Mouse (Mus musculus): ENCODE measurements around the gene Rpp25l.
"Not testable (repeated sequence)": the region's sequence is repeated elsewhere in the genome, so short reads cannot be mapped to it uniquely, and the experiment has no call there.

Rpp25l gene

DNA sequence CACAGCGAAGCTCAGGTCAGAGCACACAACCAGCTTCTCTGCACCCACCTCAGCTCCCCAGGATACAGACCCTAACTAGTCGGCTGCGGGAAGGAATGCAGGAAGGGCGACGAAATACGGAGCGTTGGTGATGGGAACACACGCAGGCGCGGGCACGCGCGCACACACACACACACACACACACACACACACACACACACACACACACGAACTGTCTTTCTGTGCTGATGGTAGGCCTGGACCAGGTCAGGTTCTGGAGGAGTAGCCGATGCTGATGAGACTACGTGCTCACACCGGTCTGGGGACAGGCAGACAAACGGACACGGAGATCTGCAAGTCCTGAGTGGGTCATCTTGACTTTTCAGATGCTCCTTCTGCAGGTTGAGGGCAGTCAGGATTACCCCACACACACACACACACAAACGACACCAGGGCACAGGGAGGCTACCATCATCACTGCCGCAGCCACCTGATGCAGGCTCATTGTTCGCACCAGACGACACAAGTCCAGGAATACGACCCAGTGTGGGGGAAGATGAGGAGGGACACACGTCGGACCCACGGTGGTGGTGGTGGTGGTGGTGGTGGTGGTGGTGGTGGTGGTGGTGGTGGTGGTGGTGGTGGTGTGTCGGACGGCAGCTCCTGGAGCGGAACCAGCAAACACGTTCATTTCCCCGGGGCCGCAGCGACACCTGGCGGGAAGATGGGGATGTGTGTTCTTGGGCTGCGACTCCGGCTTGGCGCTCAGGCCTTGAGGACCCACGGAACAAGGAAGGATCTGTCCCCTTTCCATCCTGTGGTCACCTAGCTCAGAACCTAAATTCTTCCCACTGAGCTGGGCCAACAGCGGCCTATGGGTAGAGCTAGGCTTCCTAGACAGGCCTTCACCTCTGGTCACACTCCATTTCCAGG is 16.1 kb downstream of the Rpp25l start, which contains the start of gene Cntfr:
Cntfr (minus strand) TSS at position 160 of the 912 bp plus-strand sequence.
- DNase-seq (ENCODE audit: low read depth, low spot score), result peak; percentile 68

DNA sequence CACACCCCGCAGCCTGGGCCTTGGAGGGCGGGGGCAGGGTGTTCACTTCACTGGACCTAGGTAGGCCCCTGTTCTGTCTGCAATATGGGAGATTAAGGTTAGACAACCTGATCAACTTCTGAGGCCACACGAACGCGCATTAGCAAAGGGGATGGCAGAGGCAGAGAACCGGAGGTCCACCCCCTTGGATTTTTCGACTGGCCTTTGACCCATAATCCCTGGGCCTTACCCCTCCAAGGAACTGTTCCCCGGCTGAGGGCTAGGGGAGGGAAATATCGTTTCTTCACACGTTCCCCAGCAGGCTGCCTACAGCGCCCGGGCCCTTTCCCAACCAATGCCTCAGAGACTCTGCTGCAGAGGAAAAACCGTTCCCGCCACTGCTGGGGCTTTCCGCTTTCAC is 16.9 kb downstream of the Rpp25l start:
- DNase-seq (ENCODE audit: low read depth, low spot score), result not testable (repeated sequence)

DNA sequence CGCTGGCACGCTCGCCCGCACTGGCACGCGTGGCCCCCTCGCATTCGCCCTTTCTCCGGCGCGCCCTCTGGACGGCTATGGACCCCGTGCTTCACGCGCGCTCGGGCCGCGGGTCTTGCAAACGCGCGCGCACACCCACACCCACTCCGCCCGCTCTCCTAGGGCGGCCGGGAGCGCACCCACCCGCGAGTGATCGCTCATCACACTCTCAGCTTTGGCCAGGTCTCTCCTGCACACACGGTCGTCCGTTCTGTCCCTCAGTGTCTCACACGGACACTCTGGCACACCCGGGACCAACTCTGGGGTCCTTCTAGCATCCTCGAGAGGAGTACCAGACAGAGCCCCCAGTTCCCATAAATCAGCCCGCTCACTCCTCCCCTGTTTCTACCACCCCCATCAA is 17.5 kb downstream of the Rpp25l start:
- not testable (repeated sequence) for DNase-seq (ENCODE audit: low read depth, low spot score)

DNA sequence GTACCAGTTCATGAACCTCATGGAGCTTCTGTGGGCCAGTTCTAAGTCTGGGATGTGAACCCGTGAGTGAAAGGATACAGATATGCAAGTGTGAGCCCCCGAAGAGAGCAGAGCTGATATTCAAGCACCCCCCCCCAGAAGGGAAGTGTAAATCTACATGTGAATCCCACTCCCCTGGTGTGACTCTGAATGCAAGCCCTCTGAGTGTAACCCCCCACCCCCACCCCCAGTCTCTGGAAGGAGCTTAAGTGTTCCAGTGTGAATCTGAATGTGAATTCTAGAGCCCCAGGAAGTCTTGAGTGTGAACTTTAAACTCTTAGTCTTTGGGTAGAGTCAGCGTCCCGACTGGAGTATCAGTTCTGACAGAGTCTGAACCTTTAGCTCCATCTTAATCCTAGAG is 19.8 kb downstream of the Rpp25l start:
- peak; percentile 64 for DNase-seq (ENCODE audit: low read depth, low spot score)

DNA sequence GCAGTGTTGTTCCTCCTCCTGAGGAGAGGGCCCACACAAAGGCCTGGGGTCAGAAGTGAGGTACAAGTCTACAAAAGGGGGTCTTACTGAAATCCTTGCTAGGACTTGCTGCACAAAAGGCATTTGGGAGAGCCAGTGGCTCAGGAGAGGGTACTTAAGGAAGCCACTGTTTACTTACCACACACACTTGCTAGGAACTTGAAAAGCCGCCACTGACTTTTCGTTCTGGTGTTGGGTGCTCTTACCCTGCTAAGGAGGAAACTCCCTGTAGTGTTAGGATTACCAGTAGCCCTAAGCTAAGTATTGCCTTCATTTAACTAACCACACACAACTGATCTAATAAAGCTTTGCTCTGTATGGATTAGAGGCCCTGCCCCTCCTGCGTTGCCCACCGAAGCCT is 23.3 kb downstream of the Rpp25l start:
- not testable (repeated sequence) for DNase-seq (ENCODE audit: low read depth, low spot score)

DNA sequence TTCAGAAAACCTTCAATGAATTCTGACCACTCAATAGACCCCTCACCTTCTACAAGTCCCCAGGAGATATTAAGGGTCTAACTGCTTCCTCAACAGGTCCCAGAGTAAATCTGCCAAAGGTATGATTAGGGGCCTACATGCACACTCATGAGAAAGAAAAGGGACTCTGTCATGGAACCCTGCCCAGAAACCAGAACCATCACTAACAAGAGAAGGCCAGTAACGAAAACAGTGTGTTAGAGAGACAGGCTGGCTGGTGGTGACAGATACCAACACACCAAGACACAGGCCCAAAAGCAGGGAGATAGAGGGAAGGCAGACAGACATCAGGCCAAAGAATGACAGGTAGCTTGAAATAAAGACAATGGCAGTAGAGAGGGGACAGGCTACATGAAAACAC is 24.8 kb downstream of the Rpp25l start:
- not testable (repeated sequence) for DNase-seq (ENCODE audit: low read depth, low spot score)

DNA sequence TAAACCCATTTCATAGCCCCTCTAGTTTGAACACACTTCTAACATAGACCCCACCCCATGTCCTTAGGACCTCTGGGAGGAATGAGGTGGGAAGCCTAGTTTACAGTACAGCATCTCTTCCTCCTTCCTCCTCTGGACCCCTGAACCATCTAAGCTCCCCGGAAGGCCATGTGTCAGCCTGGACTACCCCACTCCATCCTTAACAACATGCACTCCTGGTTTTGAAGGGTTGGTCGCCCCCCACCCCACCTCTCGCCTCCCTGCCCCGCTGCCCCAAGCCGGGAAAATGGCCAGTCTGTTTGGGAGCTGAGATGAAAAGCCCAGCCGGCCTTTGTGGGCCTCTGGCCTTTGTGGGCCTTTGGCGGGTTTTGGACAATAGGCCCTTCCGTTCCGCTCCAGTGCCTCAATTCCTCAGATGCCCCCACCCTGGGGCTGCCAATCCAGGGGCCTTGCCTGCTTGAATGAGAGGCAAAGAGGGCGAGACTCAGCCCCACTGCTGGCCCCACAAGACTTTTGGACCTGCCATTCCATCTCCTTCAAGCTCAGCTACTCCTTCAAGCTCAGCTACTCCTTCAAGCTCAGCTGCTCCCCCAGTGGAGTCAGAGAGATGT is 27.3 kb downstream of the Rpp25l start:
- DNase-seq (ENCODE audit: low read depth, low spot score), result not testable (repeated sequence)

DNA sequence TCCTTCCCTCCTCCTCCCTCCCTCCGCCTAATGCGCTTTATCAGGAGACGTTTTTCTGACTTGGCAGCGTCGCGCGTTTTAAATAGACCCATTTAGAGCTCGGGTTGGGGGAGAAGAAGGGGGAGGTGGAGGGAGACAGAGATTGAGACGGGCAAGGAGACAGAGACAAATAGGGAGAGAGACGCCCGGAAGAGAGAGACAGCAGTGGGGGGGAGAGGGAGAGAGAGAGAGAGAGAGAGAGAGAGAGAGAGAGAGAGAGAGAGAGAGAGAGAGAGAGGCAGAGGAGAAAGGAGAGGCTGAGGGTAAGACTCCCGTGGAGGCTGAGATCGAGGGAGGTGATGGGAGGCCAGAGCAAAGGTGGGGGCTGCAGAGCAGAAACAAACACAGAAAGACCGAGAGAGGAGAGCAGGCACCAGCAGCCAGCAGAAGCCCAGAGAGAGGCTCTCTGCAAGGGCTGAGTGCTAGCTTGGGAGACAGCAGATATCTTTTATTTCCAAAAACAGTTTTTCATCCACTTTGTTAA is 28.3 kb downstream of the Rpp25l start:
- DNase-seq (ENCODE audit: low read depth, low spot score), result not testable (repeated sequence)

DNA sequence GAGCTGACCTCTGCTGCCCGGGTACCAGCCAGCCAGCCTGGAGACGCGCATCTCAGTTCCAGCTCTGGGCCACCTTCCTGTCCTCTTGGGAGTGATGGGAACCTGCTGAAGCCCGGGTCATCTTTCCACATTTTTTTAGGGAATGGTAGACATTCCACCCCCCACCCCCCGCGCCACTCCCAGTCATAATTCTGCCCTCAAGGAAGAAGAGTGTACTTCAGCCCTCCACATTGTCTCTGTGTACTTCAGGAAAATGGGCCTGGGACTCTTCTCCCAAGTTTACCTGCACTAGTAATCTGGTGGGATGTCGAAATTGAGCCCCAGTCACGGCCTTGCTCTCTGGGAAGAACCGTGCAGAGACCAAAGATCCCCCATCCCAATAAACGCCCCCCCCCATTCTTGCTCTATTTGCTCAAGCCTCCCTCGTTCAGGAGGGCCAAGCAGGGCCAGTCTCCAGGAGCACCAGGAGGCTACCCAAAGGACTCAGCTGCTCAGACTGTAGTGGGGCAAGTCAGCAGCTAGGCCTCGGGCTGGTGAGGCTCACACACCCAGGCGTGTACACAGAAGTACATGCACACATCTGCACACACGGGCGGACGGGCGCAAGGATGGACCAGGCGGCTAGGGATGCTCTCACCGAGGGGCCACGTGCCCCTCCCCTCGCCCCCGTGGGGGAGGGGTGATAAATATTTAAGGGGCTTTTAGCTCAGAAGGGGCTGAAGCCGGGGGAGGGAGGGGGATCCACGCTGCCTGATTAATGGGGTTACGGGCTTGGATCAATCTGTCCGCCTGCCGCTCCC is 29.0 kb downstream of the Rpp25l start:
- DNase-seq (ENCODE audit: low read depth, low spot score), result not testable (repeated sequence)

DNA sequence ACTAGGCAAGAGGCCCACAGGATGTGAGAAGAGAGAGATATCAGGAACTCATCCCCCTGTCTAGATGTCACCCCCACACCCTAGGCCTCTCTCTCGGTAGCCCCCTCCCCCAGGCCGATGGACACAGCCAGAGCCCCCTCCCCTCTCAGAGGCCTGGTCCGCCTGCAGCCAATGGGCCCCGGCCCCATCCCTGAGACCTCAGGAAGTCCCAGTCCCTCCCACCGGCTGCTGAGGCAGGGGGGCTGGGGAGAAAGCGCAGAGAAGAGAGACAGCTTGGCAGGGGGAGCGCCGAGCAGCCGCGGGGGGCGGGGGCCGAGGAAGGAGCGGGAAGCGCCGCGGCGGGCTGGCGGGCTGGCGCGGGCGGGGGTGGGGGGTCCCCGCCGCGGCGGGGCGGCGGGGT is 30.0 kb downstream of the Rpp25l start:
- DNase-seq (ENCODE audit: low read depth, low spot score), result not testable (repeated sequence)

DNA sequence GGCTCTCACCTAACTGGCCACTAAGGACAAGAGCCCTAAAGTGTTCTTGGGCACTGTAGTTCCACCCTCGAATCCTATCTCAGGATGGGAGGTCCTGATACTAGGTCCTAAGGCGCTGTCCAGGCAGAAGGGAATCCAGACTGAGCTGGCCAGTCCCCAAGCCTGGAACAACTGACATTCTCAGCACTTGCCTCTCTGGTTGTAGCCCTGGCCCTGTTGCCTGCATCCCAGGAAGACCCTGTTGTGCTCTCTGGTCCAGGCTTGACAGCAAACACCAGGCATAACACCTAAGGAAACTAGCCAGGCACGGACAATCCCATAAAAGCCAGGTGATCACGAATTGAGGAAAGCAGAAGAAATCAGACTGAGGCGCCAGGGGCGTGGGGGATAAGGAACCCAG is 30.5 kb downstream of the Rpp25l start:
- DNase-seq (ENCODE audit: low read depth, low spot score), result no peak

DNA sequence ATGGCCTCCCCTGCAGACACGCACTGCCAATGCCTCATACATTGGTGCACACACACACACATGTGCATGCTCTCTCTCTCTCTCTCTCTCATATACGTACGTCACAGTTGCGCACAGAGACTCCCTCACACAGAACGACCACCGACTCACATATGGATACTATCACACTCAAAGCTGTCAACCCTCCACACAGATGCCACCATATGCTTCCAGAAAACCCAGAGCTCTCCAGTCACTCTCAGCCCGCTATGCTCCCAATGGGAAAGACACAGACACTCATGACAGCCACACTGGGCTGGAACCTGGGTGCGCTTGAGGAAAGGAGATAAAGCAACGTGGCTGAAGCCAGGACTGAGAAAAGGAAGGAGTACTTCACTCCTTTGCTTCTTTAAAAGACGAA is 31.4 kb downstream of the Rpp25l start:
- DNase-seq (ENCODE audit: low read depth, low spot score), result no peak

DNA sequence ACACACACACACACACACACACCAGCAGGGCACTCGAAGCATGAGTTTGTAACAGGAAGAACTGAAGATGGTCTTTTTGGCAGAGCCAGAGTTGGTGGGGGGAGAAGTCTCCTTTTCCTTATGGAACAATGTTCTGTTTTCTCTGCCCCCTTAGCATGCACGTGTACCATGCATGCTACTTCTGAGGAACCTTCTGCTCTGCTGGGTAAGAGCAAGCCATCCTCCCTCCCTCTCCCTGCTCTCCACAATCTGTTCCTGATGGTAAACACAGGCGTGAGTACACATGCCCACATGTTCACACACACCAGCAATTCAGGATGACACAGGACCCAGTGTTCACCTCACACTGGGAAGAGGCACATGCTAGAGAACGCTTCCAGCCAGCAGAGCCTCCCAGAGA is 32.2 kb downstream of the Rpp25l start:
- DNase-seq (ENCODE audit: low read depth, low spot score), result no peak

DNA sequence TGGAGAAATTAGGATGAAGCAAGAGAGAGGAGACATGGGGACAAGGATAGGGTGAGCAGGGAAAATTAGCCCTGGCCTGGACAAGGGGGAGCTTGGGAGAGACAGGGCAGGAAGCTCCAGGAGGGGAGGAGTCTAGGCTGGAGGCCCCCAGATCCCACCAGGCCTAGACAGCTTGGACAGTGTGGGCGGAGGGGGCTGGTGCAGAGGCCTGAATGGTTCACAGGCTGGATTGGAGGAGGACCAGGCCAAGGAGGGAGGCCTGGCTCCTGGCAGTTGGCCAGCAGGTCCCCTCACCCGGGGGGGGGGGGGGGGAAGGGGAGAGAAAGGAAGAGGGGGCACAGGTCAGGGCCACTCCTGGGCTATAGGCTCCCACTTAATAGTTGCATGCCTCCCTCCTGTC is 34.0 kb downstream of the Rpp25l start:
- DNase-seq (ENCODE audit: low read depth, low spot score), result no peak

DNA sequence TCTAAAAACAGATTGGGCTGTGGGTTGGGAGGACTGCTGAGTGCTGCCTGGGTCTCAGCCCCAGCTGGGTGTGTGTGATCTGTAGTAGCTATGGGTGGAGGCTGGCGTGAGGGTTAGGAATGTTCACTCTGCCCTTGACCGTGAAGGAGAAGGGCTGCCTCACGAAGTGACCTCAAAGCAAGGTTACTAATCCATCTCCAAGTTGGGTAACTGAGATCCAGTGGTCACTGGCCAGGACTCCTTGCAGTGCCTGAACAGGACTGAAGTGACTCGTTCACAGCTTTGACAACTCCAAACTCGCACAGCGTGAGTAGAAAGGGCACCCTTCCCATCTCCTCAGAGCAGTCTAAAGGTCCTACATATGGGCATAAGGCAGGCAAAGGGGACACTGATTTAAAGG is 34.5 kb downstream of the Rpp25l start:
- no peak for DNase-seq (ENCODE audit: low read depth, low spot score)

DNA sequence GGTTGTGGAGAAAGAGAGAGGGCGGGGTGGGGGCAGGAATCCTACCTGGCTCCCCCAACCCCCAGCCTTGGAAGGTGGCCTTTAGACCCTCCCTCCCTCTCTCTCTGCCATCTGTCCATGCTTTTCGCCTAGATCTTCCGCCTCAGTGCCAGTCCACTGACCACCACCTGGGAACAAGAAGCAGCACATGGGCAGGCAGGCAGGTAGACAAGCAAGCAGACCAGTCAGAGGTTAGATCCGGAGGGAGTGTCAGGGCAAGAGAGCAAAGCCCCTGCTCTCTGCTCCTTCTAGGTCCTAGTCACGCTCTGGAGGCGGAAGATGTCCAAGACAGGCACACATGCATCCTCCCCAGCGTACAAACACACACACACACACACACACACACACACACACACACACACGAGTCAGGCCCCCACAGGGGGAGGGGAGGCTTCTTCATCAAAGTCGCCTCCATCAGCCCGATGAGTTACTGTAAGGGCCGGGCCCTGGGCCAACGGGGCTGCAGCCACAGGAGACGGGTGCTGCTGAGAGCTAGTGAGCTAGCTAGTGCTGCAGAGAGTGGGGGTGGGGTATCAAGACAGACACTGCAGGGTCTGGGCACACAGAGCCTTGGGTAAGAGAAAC is 36.2 kb downstream of the Rpp25l start:
- DNase-seq (ENCODE audit: low read depth, low spot score), result no peak

DNA sequence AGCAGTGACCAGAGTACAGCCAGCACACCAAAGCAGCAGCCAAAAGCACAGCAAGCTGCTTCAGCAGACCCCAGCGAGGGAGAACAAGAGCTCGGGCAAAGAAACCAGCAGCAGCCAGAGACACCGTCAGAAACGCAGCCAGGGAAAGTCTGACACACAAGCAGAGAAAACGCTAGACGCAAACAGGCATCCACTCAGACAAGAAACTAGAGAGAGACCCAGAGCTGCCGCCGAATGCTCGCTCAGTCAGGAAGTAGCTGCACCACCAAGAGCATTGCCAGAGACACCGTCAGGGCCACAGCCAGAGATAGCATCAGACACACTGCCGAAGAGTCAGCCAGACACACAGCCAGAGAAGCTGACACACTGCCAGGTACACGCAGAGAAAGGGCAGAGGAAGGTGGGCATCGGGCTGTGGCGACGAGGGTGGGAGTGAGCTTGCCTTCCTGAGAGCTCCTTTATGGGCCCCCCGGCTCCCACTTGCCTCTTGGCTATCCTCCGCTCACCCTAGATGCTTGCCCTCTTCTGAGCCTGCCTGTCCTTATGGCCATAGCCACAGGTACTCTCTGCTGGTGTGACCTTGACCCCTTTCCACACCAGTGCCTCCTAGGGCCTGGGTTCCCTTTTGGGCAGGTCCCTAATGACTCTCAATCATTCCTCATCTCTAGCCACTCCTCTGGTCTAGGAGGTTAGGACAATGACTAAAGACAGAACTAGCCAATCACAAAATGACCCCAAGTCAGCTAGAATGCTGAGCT is 36.9 kb downstream of the Rpp25l start:
- DNase-seq (ENCODE audit: low read depth, low spot score), result no peak

DNA sequence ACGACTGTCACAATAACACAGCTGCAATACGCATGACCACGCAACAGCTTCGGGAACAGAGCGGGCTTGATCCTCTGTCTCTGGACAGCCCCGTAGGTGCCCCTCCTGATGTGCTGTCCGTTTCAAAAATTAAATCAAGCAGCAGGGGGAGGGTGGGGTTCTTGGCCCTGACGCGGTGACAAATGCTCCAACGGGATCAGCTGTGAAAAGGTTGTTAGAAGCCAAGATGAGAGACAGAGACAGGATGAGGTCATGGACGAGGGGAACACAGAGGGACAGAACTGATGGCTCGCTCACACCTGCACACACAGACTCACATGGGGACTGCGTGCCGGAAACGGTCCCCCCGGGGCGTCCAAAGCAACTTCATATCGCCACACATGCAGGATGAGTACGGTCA is 40.1 kb downstream of the Rpp25l start:
- DNase-seq (ENCODE audit: low read depth, low spot score), result no peak

DNA sequence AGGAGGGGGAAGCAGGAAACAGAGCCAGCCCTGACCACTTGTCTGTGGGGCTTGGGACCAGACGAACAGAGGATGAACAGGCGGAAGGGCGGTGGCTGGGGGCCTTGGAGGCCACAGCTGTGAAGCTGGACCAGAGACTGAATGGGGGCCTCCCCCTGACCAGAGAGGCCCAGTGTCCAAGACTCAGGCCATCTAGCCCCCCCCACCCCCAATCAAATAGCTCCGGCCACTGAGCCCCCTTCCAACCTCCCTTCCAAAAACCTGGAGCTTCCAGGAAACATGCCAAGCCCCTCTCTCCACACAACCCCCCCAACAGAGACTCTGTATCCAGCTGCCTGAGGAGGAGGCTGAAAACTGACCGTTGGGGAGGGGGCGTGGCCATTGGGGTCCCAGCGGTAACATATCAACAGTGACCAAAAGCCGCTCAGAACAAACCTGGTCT is 40.8 kb downstream of the Rpp25l start:
- DNase-seq (ENCODE audit: low read depth, low spot score), result no peak

DNA sequence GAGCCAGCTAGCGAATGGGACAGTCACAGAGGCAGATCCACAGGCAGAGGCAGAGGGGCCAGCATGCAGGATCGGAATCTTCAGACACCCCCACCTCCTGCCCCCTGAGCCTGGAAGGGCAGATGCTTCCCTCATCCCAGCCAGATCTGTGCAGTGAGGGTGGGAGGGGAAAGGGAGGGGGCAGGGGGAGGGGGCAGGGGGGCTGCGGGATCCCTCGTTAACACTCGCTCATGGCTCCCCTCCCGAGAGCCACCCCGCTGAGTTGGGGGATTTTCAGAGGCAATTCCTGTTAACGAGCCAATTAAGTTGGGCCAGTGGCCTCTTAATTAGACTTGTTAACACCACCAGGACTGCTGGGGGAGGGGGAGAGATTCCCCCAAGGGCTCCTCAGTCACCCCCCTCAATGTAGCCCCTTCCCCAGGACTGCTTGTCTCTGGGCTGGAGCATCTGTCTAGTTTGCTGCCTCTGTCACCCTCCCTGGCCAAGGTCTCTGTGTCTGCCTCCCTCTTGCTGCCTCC is 41.3 kb downstream of the Rpp25l start:
- no peak for DNase-seq (ENCODE audit: low read depth, low spot score)
